Mouse (Mus musculus): ENCODE measurements around the gene Arid3a. TPM values are rescaled to one million over a fixed set of nuclear protein-coding genes. Genes with fewer than 3 reads are reported as not detected.

Arid3a gene
- polyA plus RNA-seq, 1 experiment: 1.2 TPM

GRCm38 (mm10) chr10:79995636-79996035 is 68.8 kb downstream of the Arid3a start:
- Histone ChIP-seq H3K4me3 (peak overlapping the region; percentile 73), H3K4me2 (ENCODE audit: low read depth) (peak overlapping the region; percentile 52), H3K36me3 (ENCODE audit: control insufficient read depth, insufficient read depth) (peaks cover 9% of the 10 kb centered on the region), H3K79me2 (ENCODE audit: control insufficient read depth, insufficient read depth) (peaks cover 6% of the 10 kb centered on the region), H3ac (ENCODE audit: control insufficient read depth, insufficient read length) (no peak overlapping the region), H3K27me3 (ENCODE audit: control insufficient read depth, insufficient read depth, insufficient read length) (no peaks in the 10 kb centered on the region)
- TF ChIP-seq POLR2AphosphoS2 (IDR thresholded peaks at IDR 0.05; ENCODE audit: insufficient read length, low read depth) (peak; percentile 24), TCF12 (IDR thresholded peaks at IDR 0.05; ENCODE audit: insufficient read depth, poor library complexity, severe bottlenecking) (no peak)

DNA sequence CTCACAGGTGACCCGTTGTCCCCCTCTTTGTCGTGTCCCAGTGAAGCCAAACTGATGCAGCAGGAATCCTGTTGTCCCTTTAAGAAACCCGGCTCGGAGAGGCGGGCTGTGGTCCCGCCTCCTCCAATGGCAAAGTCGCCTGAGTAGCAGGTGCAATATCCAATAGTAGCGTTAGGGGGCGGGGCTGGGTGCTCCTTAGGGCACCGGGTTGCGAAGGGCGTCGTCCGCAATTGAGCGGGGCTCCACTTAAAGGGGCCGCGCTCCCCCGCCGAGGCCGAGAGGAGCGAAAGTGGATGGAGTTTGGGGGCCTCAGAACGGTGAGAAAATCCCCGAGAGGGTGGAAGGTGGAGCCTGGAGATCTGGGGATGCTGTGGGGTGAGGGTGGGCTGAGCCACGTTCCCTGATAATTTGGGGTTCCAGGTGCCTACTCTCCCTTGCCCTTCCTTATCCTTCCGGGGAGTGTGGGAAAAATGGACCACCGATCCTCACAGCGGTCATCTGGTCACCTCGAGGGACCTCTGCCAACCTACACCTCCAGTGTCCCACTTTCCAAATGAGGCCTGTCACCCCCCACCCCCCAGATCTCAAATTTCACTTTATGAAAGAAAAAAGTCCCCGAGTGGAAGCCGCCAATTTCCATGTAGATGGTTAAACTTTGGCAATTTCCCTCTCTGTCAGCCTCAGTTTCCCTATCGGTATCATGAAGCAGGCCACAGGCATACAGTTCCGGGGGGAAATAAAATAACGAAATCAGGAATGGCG is 69.6 kb downstream of the Arid3a start, which contains the start of gene Abca7:
TSS of gene Abca7 (plus strand) at position 223 of the 762 bp plus-strand sequence.
- Histone ChIP-seq H3K79me2 (ENCODE audit: control insufficient read depth, insufficient read depth) (peaks cover 6% of the 10 kb centered on the region), H3ac (ENCODE audit: control insufficient read depth, insufficient read length) (no peak within 1 kb of the TSS), H3K4me3 (peak within 1 kb of the TSS; percentile 73), H3K36me3 (ENCODE audit: control insufficient read depth, insufficient read depth) (peaks cover 9% of the 10 kb centered on the region), H3K4me2 (ENCODE audit: low read depth) (peak within 1 kb of the TSS; percentile 89), H3K27me3 (ENCODE audit: control insufficient read depth, insufficient read depth, insufficient read length) (no peaks in the 10 kb centered on the region)
- TF ChIP-seq TCF3 (IDR thresholded peaks at IDR 0.05; ENCODE audit: insufficient read length, low read depth) (no peak), POLR2A (IDR thresholded peaks at IDR 0.05; ENCODE audit: insufficient read length, low read depth) (no peak), TCF12 (IDR thresholded peaks at IDR 0.05; ENCODE audit: insufficient read depth, poor library complexity, severe bottlenecking) (no peak), CEBPB (IDR thresholded peaks at IDR 0.05; ENCODE audit: insufficient read depth, poor library complexity, severe bottlenecking) (no peak), E2F4 (IDR thresholded peaks at IDR 0.05; ENCODE audit: insufficient read depth) (peak; percentile 13), MYOD1 (IDR thresholded peaks at IDR 0.05; ENCODE audit: control insufficient read depth in 1 of 3, insufficient read length in 2 of 3, low read depth in 2 of 3) (peak in 1 of 3 experiments; percentile 10), SRF (IDR thresholded peaks at IDR 0.05; ENCODE audit: control insufficient read depth, insufficient read length, low read depth) (no peak), USF1 (IDR thresholded peaks at IDR 0.05; ENCODE audit: low read depth) (no peak), MAX (IDR thresholded peaks at IDR 0.05; ENCODE audit: low read depth) (no peak), POLR2AphosphoS2 (IDR thresholded peaks at IDR 0.05; ENCODE audit: insufficient read length, low read depth) (no peak), MYOG (IDR thresholded peaks at IDR 0.05; ENCODE audit: control insufficient read depth in 1 of 3, insufficient read depth in 1 of 3, insufficient read length in 2 of 3, low read depth in 2 of 3) (no peak), REST (IDR thresholded peaks at IDR 0.05; ENCODE audit: insufficient read depth, insufficient read length) (no peak)

DNA sequence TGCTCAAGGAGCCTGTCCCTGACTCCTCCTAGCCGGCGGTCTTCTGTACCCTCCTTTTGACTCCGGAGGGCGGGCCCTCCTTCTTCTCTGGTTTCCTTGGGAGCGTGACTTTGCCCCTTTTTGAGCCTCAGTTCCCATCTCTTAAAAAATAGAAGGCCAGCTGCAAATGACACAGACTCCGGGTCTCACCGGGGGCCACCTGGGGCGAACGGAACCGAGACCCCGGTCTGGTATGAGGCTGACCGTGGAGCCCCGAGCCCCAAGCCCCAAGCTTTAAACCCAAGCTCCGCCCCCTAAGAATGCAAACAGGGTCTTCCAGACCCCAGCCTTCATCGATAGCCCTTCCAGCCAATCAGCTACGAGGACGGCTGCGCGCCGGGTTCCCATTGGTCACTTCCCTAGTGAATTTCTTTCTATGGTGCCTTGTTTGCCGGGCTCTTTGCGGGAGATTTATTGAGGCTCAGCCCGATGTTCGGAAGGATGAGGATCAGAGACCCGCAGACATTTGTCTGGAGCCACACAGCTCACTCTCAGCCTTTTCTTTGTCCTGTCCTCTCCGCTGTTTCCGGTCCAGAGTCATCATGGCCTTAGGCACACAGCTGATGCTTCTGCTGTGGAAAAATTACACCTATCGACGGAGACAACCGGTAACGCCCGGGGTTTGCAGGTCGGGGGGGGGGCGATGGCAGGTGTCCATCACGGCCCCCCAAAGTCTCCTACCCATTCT is 70.4 kb downstream of the Arid3a start:
- TF ChIP-seq MAX (IDR thresholded peaks at IDR 0.05; ENCODE audit: low read depth) (no peak), SRF (IDR thresholded peaks at IDR 0.05; ENCODE audit: control insufficient read depth, insufficient read length, low read depth) (no peak), POLR2AphosphoS2 (IDR thresholded peaks at IDR 0.05; ENCODE audit: insufficient read length, low read depth) (no peak), E2F4 (IDR thresholded peaks at IDR 0.05; ENCODE audit: insufficient read depth) (no peak), USF1 (IDR thresholded peaks at IDR 0.05; ENCODE audit: low read depth) (no peak), MYOG (IDR thresholded peaks at IDR 0.05; ENCODE audit: control insufficient read depth in 1 of 3, insufficient read depth in 1 of 3, insufficient read length in 2 of 3, low read depth in 2 of 3) (no peak), REST (IDR thresholded peaks at IDR 0.05; ENCODE audit: insufficient read depth, insufficient read length) (no peak), TCF3 (IDR thresholded peaks at IDR 0.05; ENCODE audit: insufficient read length, low read depth) (no peak), MYOD1 (IDR thresholded peaks at IDR 0.05; ENCODE audit: control insufficient read depth in 1 of 3, insufficient read length in 2 of 3, low read depth in 2 of 3) (no peak), TCF12 (IDR thresholded peaks at IDR 0.05; ENCODE audit: insufficient read depth, poor library complexity, severe bottlenecking) (no peak), POLR2A (IDR thresholded peaks at IDR 0.05; ENCODE audit: insufficient read length, low read depth) (no peak)
- Histone ChIP-seq H3K36me3 (ENCODE audit: control insufficient read depth, insufficient read depth) (peaks cover 6% of the 10 kb centered on the region), H3K4me3 (peak overlapping the region; percentile 73), H3K4me2 (ENCODE audit: low read depth) (peak overlapping the region; percentile 89), H3K79me2 (ENCODE audit: control insufficient read depth, insufficient read depth) (peaks cover 3% of the 10 kb centered on the region), H3K27me3 (ENCODE audit: control insufficient read depth, insufficient read depth, insufficient read length) (no peaks in the 10 kb centered on the region), H3ac (ENCODE audit: control insufficient read depth, insufficient read length) (no peak overlapping the region)

GRCm38 (mm10) chr10:79997819-79998218 is 71.0 kb downstream of the Arid3a start:
- Histone ChIP-seq H3K36me3 (ENCODE audit: control insufficient read depth, insufficient read depth) (peaks cover 6% of the 10 kb centered on the region), H3ac (ENCODE audit: control insufficient read depth, insufficient read length) (no peak overlapping the region), H3K4me3 (peak overlapping the region; percentile 73), H3K4me2 (ENCODE audit: low read depth) (peak overlapping the region; percentile 89), H3K27me3 (ENCODE audit: control insufficient read depth, insufficient read depth, insufficient read length) (no peaks in the 10 kb centered on the region), H3K79me2 (ENCODE audit: control insufficient read depth, insufficient read depth) (no peaks in the 10 kb centered on the region)
- TF ChIP-seq MYOG (IDR thresholded peaks at IDR 0.05; ENCODE audit: control insufficient read depth in 1 of 3, insufficient read depth in 1 of 3, insufficient read length in 2 of 3, low read depth in 2 of 3) (peak in 1 of 3 experiments; percentile 5), MAX (IDR thresholded peaks at IDR 0.05; ENCODE audit: low read depth) (no peak)

DNA sequence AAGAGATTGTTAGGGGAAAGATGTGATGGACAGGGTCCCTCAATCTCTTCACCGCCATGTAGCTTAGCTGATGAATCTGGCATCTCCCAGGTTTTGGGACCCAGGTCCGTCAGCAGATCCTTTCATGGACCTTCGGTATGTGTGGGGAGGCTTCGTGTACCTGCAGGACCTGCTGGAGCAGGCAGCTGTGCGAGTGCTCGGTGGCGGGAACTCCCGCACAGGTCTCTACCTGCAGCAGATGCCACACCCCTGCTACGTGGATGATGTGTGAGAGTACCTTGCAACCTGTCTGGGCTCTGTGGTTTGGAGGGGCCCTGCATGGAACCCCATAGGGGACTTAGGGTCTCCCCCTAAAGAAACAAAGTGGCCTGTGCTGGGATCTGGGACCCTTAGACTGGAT is 75.1 kb downstream of the Arid3a start:
- Histone ChIP-seq H3K27me3 (ENCODE audit: control insufficient read depth, insufficient read depth, insufficient read length) (no peaks in the 10 kb centered on the region), H3K4me3 (no peak overlapping the region), H3K79me2 (ENCODE audit: control insufficient read depth, insufficient read depth) (no peaks in the 10 kb centered on the region), H3K4me2 (ENCODE audit: low read depth) (no peak overlapping the region), H3K36me3 (ENCODE audit: control insufficient read depth, insufficient read depth) (no peaks in the 10 kb centered on the region), H3ac (ENCODE audit: control insufficient read depth, insufficient read length) (no peak overlapping the region)
- no peak for TF ChIP-seq SRF (IDR thresholded peaks at IDR 0.05; ENCODE audit: control insufficient read depth, insufficient read length, low read depth)
- TF ChIP-seq MYOG (IDR thresholded peaks at IDR 0.05; ENCODE audit: control insufficient read depth in 1 of 3, insufficient read depth in 1 of 3, insufficient read length in 2 of 3, low read depth in 2 of 3): no peak
- no peak for TF ChIP-seq TCF12 (IDR thresholded peaks at IDR 0.05; ENCODE audit: insufficient read depth, poor library complexity, severe bottlenecking)
- TF ChIP-seq CEBPB (IDR thresholded peaks at IDR 0.05; ENCODE audit: insufficient read depth, poor library complexity, severe bottlenecking): no peak
- TF ChIP-seq POLR2AphosphoS2 (IDR thresholded peaks at IDR 0.05; ENCODE audit: insufficient read length, low read depth): no peak
- TF ChIP-seq USF1 (IDR thresholded peaks at IDR 0.05; ENCODE audit: low read depth): no peak
- no peak for TF ChIP-seq TCF3 (IDR thresholded peaks at IDR 0.05; ENCODE audit: insufficient read length, low read depth)
- TF ChIP-seq MYOD1 (IDR thresholded peaks at IDR 0.05; ENCODE audit: control insufficient read depth in 1 of 3, insufficient read length in 2 of 3, low read depth in 2 of 3): no peak
- no peak for TF ChIP-seq MAX (IDR thresholded peaks at IDR 0.05; ENCODE audit: low read depth)
- TF ChIP-seq E2F4 (IDR thresholded peaks at IDR 0.05; ENCODE audit: insufficient read depth): no peak
- TF ChIP-seq POLR2A (IDR thresholded peaks at IDR 0.05; ENCODE audit: insufficient read length, low read depth): no peak
- no peak for TF ChIP-seq REST (IDR thresholded peaks at IDR 0.05; ENCODE audit: insufficient read depth, insufficient read length)
